Mouse (Mus musculus) adrenal gland, postnatal 14 days (tissue): ENCODE measurements at regions not wholly inside any gene's neighbourhood (a gene's known extent, or its start where the extent isn't known, plus 50 kb on each side); places are given as distances from the start of the nearest gene placed in this dataset.

Source experiments
- DNase-seq: peaks from one replicate; pipeline ENCODE4 v3.0.0; 2021; ENCODE audit warnings: mixed read lengths

DNA sequence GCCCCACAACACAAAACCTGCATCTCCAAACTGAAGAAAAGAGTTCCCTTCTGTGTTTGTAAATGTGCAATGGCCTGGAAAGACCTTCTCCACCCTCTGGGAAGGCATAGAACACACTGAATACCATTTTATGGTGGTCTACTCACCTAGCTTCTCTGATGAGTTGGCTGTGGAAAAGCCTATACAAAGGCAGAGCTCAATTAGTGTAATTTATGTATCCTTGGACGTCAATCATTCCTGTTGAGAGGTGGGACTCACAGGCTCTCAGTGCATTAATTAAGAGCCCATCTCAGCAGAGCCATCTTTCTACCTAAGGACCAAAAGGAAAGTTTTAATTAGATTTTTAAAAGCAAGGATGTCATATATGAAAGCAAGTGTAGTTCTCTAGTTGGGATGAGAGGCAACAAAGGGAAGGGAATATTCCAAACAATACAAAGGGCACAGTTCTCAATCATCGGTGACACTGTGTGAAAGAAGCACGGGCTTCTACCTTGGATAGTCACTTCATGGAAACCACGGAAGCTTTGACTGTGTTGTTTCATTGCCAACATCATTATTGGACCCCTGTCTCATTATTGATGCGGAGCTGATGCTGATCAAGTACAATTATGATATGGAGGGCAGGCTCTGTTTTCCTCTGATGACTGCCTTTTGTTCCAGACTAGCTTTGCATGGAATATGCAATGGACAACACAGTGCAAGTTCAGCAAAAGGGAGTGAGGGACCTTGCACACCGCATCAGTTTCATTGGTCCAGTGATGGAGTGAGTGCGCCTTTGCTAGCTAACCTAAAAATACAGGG is 392.5 kb upstream of the Tenm3 start:
- no peak for DNase-seq

DNA sequence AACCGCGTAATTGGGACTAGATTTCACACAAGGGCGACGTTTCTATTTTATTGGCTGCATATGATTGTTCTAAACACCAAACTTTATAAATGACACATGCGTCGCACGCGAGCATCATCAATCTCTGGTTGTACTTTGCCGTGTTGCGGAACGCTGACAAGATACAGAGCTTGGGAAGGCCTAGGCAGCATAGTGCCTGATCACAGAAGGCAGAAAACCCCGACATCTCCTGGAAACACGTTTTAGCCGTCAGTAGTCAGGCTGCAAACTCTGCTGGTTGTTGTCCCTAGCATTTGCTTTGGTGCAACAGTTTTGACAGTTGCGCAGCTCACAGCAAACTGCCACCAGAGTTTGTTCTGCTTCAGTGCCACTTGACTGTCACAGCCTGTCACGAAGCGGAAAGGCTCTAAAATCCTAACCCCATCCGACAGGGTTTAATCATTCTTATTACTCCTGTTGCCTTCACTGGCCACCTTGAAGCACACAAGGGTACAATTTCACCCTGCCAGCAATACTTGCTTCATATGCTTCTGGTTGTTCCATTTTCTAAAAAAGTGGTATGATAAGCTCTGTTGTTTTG is 380.2 kb upstream of the Tenm3 start:
- no peak for DNase-seq

DNA sequence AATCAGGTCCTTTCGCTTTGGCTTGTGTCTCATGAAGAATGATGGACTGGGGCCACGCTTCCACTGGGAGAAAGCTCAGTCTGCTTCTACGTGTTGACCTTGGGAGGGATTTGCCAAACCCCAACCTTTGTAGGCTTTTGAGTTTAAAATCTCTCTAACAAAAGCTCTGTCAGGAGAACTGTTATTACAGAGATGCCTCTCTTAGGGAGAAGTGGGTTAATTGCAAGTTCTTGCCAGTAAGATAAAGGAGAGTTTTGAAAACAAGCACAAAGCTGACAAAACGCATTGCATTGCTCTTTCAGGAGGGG is 351.5 kb upstream of the Tenm3 start:
- DNase-seq, result no peak

DNA sequence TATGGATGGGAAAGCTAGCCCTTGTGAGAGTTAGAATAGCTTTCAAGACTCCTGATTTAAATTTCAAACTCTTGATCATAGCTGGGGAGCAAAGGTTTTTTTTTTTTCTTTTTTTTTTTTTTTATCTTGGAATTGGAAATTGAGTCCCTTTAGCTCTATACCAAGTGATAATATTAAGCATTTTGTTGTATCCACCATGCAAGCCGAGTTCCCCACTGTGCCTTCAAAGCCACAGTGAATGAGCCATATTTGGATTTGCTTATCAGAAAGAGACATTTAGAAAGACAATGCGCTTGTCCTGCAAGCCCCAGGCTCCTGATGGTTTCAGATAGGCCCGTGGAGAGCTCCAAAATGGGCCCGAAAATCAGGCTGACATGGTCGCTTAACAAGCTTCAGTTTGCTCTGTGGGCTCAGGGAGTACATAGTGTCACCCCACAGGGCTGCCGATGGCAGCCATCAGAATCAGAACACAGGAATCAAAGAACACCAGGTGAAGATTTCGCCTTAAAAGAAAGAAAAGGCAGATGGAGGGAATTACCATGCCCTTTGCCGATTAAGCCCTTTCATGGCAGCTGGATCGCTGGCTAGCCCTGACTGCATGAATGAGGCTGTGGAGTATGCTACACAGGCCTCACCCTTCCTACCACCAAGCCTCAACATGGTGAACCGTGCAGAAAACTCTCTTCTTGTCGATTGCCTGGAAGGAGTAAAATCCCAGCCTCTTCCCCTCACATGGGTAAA is 351.0 kb upstream of the Tenm3 start:
- no peak for DNase-seq

DNA sequence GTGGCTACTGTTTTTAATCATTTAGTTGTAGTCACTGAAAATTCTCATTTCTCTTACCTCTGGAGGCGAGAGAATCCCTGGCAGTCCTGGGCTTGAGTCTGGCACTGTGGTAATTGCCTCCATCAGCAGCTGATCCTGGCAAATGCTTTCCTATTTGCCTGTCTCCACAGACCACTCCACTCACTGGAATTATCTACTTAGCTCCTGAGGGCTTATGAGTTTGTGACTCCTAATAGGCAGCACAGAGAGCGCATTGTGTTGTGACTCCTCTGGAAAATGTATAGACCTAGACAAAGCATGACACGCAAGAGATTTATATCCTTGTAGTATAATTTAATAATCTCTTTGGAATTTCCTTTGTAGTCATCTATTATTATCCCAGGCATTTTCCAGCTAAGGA is 343.1 kb upstream of the Tenm3 start:
- DNase-seq, result no peak

DNA sequence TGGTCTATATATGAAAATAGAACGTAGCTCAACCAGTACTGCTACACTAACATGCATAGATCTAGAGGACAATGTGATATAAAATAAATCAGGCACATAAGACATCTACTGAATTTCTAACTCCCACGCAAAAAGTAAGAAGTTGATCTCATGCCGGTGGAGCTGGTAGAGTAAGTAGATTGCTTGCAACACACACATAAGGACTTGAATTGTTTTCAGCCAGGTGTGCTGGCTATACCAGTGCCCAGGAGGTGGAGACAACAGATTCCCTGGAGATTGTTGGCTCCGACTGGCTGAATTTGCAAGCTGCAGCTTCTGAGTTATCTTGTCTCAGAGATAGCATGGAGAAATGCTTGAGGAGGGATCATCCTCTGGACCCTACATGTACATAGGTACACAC is 331.6 kb upstream of the Tenm3 start:
- DNase-seq, result no peak

DNA sequence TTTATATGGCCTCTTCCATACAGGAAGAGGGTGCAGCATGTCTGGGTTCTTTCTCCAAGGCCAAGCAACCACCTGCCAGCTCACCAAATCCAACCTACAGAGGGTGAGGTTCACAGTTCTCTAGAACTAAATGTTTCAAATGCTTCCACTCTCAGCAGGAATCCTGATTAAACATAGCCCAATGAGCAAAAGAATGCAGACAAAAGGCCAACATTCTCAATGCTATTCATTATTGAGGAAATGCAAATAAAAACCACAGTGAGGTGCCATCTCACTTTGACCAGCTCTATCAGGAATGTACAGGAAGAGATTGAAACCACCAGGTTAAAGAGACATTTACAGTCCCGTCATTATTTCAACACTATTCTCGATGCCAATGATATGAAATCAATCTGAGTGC is 331.2 kb upstream of the Tenm3 start:
- no peak for DNase-seq

DNA sequence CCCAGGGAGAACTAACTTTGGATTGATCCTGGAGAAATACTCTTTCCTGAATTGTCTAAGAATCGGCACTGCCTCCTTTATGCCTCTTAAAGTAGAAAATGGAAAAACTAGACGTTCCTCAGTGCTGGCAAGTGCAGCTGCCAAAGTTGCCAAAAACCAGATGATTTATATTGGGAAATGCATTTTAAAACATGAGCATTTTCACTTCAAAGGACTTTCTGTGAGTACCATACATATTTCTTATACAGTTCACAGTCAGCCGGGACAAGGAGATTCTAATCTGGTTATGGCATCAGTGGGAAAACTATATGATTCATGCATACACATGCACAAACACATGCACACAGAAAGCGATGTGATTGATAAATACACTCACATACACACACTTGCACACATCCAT is 315.6 kb upstream of the Tenm3 start:
- DNase-seq, result no peak

DNA sequence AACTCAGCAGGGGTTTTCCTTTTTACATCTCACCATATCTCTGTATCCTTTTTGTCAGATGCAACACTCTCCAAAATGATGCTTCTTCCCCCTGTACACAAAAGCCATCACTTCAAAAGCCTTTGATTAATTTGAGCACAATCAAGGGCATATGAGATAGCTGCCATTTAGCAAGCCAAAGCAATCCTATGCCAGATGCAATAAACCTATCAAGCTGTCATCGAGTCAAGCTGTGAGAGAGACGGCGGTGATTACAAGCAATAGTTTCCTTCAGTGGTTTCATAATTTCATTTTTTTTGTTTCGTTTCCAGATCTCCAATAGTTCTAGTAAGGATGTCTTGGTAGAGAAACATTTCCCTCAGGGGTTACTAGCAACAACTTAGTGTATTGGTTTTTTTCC is 314.4 kb upstream of the Tenm3 start:
- no peak for DNase-seq

DNA sequence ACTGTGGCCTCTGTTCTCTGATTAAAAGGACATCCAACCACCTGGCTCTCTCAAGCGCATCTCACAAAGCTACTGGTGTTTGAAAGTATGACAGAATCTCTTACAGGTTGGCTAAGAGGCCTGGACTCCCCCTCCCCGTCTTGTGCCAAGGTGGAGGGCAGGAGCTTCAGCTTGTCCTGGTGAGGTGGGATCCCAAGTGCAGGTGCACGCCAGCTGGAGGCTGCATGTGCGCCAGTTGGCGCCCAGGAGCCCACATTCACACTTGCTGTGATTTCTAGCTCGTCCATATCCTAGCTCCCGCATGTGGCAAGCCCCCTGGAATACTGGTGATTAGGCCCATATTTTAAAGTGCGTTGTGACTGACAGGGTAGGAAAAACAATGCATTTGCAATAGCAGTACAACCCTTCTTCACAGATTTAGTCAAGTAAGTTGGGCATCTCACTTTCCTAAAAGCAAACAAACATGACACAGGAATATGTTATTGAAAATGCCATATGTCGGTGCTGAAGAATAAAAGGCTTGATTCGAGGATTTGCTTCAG is 292.8 kb upstream of the Tenm3 start:
- no peak for DNase-seq

DNA sequence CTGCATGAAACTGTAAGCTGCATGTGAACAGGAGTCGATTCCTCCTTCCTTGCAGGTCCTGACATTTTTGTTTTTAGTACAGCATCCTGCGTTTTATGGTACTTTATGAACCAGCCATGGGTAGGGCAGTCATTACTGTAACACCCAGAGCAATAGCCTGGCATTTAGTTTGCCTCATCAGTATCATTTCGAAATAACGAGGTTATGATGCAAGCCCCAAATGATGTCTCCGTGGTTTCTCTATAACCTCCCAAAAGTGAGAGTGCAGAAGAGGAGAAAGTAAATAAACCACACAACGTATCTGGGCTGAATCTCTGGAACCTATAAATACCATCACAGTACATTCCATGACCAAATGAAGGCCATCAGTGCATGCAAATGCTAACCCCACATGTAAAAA is 265.3 kb upstream of the Tenm3 start:
- DNase-seq, result no peak

DNA sequence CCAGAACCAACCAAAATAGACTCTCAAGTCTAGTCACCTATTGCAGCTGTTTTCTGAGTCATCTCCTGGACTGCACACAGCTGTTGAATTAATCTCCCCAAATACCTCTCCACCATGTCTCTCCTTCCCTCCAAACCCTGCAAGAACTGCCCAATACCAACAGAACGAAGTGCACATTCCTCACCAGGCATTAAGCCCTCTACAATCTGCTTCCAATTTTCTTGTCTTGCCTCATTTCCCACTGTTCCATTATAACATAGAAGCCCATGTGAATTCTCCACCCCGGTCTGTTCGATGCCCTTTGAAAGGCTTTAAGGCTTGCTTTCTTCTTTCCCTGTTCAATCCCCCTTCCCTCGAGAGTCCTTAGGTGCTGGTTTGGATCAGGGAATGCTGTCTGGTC is 264.9 kb upstream of the Tenm3 start:
- DNase-seq, result no peak

DNA sequence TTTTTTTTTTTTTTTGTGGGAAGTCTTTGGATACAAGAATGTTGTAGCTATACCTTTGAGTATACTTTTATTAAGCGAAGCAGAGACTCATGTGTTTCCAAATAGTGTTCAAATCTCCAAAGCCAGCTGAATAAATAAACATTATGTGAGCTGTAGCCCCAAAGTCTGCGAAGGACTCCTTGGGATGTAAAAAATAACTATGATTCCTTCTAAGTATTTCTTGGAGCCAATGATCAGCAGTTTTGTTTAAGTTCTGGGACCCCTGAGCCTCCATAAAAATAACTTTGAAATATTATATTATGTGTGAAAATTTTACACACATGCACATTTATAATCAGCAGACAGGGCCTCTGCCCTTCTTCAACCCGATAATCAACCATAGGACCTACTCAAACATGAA is 262.8 kb upstream of the Tenm3 start:
- DNase-seq, result no peak

DNA sequence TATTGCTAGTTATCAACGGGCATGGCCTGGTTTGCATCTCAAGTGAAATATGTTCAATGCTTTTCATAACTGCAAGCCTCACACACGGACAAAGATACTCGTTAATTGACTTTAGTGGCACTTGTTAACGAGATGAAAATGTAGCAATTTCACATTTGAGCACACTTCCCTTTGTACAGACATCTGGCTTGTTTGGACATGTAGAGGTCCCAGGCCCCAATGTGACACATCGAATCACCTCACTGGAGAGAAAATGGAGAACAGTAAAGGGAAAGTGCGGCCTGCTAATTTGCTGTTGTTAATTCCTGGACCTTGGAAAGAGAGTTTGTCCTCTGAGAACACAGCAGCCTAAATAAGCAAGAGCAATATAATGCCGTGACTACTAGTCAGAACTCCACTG is 257.4 kb upstream of the Tenm3 start:
- no peak for DNase-seq

DNA sequence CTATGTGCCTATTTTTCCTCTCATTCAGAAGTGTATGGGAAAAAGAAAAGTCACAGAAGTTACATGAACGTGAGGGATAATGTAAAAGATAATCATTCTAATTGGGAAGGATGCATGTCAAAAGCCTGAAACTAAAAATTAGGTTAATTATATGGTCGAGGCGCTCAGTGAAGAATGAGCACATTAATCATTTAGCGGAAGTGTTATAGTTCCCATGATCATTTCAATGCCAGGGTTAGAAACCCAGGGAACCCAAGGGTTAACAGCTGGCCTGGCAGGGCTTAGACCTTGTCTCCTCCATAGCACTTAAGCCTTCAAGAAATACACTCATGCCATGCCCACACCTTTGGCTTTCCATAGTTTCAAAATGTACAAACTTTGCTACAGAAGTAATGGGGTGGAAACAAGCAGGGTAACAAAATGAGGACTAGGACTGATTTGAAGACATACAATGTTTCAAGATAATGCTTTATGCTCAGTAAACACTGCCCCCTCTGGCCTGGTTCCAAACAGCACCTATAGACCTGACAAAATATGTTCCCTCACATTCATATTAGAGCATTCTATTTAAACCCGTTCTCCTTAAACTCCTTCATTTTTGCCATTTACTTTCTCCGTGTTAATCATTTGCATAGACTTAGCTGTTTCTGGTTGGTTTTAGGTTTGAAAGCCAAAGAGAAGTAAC is 240.6 kb upstream of the Tenm3 start:
- no peak for DNase-seq

DNA sequence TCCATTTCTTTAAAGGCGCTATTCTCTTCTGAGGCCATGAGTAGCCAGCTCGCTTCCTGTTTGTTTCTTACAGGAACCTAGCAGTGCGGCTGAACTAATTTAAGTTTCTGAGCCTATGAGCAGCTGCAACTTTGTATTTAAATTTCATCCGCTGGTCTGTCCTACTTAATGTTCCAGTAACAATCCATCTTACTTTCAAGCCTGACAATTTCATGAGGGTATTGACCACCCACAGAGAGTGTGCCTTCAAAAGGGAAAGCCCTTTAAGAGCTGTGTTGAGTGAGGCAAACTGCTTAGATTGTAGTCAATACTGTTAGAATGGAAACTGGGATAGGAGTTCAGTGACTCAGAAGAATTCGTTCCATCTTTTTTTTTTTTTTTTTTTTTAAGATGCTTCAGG is 225.7 kb upstream of the Tenm3 start:
- no peak for DNase-seq

DNA sequence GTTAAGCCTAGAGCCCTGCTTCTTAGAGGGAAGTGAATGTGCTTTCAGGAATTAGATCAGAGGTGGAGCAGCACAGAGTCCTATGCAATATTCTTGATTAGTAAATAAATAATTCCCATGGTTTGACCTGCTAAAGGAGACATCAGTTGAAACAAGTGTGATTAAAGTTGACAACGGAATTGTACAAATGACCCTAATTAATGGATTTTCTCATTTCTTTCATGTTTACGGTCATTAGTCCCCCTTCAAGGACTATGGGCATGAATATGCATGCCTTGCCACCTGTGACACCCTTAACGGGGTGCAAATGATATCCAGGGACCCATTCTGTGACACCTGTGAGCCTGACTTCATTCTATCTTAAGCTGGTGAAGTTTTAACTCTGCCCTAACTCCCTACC is 219.5 kb upstream of the Tenm3 start:
- no peak for DNase-seq

DNA sequence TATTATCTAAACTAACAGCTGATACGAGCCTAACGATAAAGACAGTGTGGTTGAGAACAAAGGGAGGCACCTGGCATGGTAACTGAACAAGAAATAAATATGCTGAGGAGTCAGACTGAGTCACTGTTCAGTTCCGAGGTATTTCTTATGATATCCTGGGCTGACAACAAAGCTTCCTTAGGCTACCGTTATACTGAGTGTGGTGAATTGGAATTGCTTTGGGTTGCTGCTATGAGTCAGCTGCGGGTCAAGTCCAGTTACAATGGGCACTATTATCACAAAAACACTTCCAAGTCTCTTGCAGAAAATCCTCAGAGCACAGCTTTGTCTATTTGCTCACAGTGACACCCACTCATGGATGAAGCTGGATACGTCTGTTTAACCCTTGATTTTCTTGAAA is 199.5 kb upstream of the Tenm3 start:
- no peak for DNase-seq

DNA sequence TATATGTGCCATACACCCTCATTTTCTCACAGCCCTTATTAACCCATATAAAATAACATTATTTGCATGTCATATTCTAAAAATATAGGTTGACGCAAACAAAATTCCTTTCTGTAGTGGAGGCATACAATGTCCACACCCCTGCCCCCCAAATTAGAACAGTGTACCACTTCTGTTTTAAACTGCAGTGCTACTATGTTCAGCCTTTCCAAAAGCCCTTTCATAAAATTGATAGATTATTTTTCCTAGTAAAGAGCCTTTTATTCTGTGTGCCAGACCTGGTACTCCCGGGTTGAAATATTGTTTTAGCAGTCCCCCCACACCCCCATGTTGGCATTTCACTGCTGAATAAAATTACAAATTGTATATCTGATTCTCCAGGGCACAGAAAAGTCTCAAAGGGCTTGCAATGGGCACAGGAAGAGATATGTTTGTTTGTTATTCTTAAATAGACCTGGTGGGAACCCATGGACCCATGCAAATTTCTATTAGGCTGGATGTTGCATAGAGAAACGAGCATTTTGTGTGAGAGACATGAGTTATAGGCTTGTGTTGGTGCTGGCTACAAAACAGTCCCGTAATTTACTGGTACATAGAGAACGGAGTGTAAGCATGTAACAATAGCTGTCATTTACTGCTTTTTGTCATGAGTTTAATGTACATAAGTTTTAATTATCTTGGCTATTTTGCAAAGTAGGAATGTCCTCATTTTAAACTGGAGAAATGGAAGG is 192.4 kb upstream of the Tenm3 start:
- no peak for DNase-seq

DNA sequence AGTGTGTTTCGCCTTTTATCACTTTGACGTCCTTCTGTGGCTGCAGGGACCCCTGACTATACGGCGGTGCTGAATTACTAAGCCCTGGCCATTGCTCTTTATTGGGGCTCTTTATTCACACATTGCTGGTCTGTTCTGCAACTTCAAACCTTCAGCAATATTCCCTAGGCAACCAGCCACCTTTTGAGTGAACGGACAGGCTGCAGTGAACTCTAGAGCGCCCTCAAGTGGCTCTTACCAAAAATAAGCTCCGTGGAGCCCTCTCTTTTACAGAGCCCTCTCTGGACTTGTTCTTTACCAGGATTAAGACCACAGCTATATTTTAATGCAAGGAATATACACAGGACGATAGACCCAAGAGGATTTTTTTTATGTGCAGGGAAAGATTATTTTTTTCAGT is 191.8 kb upstream of the Tenm3 start:
- DNase-seq, result peak; percentile 46

DNA sequence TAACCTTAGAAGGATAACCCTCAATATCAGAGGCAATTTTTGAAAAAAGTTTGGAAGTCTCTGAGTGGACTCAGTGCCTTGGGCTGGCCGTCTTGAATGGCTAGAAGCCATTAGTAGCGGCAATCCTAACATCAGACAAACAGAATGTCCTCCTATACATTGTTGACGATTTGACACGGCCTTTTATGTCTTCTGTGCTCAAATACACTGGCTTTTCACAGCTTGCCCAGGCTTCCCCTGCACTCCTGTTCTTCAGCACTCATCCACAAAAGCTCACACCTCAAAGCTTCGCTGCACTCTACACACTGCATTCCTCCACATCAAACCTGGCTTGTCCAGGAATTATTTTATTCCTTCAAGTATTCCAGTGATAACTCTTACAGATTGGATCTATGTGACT is 186.5 kb upstream of the Tenm3 start:
- DNase-seq, result no peak

DNA sequence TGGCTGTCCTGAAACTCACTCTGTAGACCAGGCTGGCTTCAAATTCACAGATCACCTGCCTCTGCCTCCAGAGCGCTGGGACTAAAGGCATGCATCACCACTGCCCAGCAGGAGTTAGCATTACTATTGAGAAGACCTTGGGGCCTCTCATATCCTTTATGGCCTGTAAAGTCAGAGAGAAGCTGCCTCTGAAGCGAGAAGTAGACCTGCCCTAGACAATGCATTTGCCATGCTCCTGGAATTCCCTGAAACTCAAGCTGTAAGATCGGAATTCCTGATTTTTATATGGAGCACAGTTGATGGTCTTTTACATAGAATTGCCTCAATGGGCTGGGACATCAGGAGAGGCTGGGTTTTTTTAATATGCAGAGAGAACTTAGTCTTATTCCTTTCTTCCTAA is 174.0 kb upstream of the Tenm3 start:
- DNase-seq, result no peak
